Mouse (Mus musculus): ENCODE results near the gene Rab19. TPM values are rescaled to one million over a fixed set of nuclear protein-coding genes. Genes with fewer than 3 reads are reported as not detected.

Rab19 gene
- polyA plus RNA-seq, 1 experiment from 2014 or later = 6.9 TPM

DNA sequence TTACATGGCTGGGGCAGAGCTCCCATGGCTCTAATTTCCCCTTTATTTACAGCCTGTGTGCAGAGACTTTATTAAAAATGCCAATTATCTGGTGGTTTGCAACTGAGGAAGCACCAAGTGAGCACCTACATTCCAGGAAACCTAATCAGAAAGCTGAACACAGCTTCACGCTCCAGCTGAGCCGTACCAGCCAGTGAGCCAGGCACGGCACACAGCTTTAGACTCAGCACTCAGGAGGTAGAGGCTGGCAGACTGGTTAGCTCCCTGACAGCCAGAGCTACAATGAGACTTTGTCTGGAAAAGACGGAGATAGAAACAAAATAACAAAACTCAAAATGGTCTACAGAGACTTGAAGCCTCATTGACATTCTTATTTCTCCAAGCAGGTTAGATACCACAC lies 14.5 kb downstream of the Rab19 start:
- no peak overlapping the region for H3K9ac ChIP-seq (replicated peaks; ENCODE audit: low read depth)
- peaks cover 10% of the 10 kb centered on the region; the same call in 1 of the 2 replicates for H3K36me3 ChIP-seq (ENCODE audit: insufficient read depth, low read length)
- H3K4me1 ChIP-seq (ENCODE audit: insufficient read depth, low read depth, low read length) = no peaks in the 10 kb centered on the region
- TF ChIP-seq EP300 (IDR thresholded peaks at IDR 0.05) = no peak
- no peak for TF ChIP-seq CTCF (IDR thresholded peaks at IDR 0.05)
- ATAC-seq (no peak), DNase-seq (ENCODE audit: low spot score) (no peak)
- no peak overlapping the region for H3K4me3 ChIP-seq (ENCODE audit: low read depth, low read length)
- H3K4me2 ChIP-seq (replicated peaks; ENCODE audit: low read depth, low read length) = no peak overlapping the region
- no peaks in the 10 kb centered on the region for H3K27me3 ChIP-seq (replicated peaks; ENCODE audit: insufficient read depth, low read length)
- no peak overlapping the region for H3K27ac ChIP-seq (ENCODE audit: low read length)
- 78% methylated on average over 4 of the region's 4 CpGs for WGBS
- no peaks in the 10 kb centered on the region for H3K9me3 ChIP-seq (ENCODE audit: low read length)

GRCm38 (mm10) chr6:39395916-39396315 lies 14.9 kb downstream of the Rab19 start:
- no peak for DNase-seq (ENCODE audit: low spot score)
- TF ChIP-seq EP300 (IDR thresholded peaks at IDR 0.05) = no peak
- TF ChIP-seq CTCF (IDR thresholded peaks at IDR 0.05) = no peak
- no peak overlapping the region for H3K4me3 ChIP-seq (ENCODE audit: low read depth, low read length)
- H3K4me2 ChIP-seq (replicated peaks; ENCODE audit: low read depth, low read length) = no peak overlapping the region
- no peaks in the 10 kb centered on the region for H3K27me3 ChIP-seq (replicated peaks; ENCODE audit: insufficient read depth, low read length)
- peaks cover 10% of the 10 kb centered on the region; the same call in 1 of the 2 replicates for H3K36me3 ChIP-seq (ENCODE audit: insufficient read depth, low read length)
- H3K4me1 ChIP-seq (ENCODE audit: insufficient read depth, low read depth, low read length) = no peaks in the 10 kb centered on the region
- H3K27ac ChIP-seq (ENCODE audit: low read length) = no peak overlapping the region
- 60% methylated on average over 4 of the region's 4 CpGs for WGBS
- no peak for ATAC-seq
- no peaks in the 10 kb centered on the region for H3K9me3 ChIP-seq (ENCODE audit: low read length)
- H3K9ac ChIP-seq (replicated peaks; ENCODE audit: low read depth) = no peak overlapping the region

DNA sequence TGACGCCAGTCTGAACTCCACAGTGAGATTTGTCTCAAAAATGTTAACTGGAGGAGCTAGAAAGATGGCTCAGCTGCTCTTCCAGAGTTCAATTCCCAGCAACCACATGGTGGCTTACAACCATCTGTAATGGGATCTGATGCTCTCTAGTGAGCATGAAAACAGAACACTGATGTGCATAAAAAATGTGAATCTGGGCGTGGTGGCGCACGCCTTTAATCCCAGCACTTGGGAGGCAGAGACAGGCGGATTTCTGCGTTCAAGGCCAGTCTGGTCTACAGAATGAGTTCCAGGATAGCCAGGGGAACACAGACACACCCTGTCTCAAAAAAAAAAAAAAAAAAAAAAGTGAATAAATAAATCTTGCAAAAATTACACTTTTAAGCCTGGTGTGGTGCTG lies 16.1 kb downstream of the Rab19 start:
- WGBS = 93% methylated on average over 6 of the region's 6 CpGs
- H3K4me2 ChIP-seq (replicated peaks; ENCODE audit: low read depth, low read length) = no peak overlapping the region
- DNase-seq (ENCODE audit: low spot score) = no peak
- no peak for ATAC-seq
- H3K4me3 ChIP-seq (ENCODE audit: low read depth, low read length) = no peak overlapping the region
- TF ChIP-seq EP300 (IDR thresholded peaks at IDR 0.05) (no peak), CTCF (IDR thresholded peaks at IDR 0.05) (no peak)
- H3K9ac ChIP-seq (replicated peaks; ENCODE audit: low read depth) = no peak overlapping the region
- no peaks in the 10 kb centered on the region for H3K27me3 ChIP-seq (replicated peaks; ENCODE audit: insufficient read depth, low read length)
- no peaks in the 10 kb centered on the region for H3K9me3 ChIP-seq (ENCODE audit: low read length)
- no peaks in the 10 kb centered on the region for H3K4me1 ChIP-seq (ENCODE audit: insufficient read depth, low read depth, low read length)
- peaks cover 10% of the 10 kb centered on the region; the same call in 1 of the 2 replicates for H3K36me3 ChIP-seq (ENCODE audit: insufficient read depth, low read length)
- no peak overlapping the region for H3K27ac ChIP-seq (ENCODE audit: low read length)

- H3K9ac ChIP-seq (replicated peaks; ENCODE audit: low read depth) = no peak overlapping the region
- no peaks in the 10 kb centered on the region for H3K9me3 ChIP-seq (ENCODE audit: low read length)
- H3K27ac ChIP-seq (ENCODE audit: low read length) = no peak overlapping the region
- TF ChIP-seq EP300 (IDR thresholded peaks at IDR 0.05) (no peak), CTCF (IDR thresholded peaks at IDR 0.05) (no peak)
- H3K4me1 ChIP-seq (ENCODE audit: insufficient read depth, low read depth, low read length) = no peaks in the 10 kb centered on the region
- peaks cover 10% of the 10 kb centered on the region; the same call in 1 of the 2 replicates for H3K36me3 ChIP-seq (ENCODE audit: insufficient read depth, low read length)
- WGBS = 90% methylated on average over 9 of the region's 9 CpGs
- no peak overlapping the region for H3K4me2 ChIP-seq (replicated peaks; ENCODE audit: low read depth, low read length)
- no peak overlapping the region for H3K4me3 ChIP-seq (ENCODE audit: low read depth, low read length)
- no peaks in the 10 kb centered on the region for H3K27me3 ChIP-seq (replicated peaks; ENCODE audit: insufficient read depth, low read length)
- ATAC-seq (no peak), DNase-seq (ENCODE audit: low spot score) (no peak)
These were observed 17.4 kb downstream of the Rab19 start for GRCm38 (mm10) chr6:39398342-39398741.

- Histone ChIP-seq H3K4me2 (replicated peaks; ENCODE audit: low read depth, low read length) (no peak overlapping the region), H3K9ac (replicated peaks; ENCODE audit: low read depth) (no peak overlapping the region), H3K4me3 (ENCODE audit: low read depth, low read length) (no peak overlapping the region), H3K27me3 (replicated peaks; ENCODE audit: insufficient read depth, low read length) (no peaks in the 10 kb centered on the region), H3K27ac (ENCODE audit: low read length) (no peak overlapping the region), H3K9me3 (ENCODE audit: low read length) (no peaks in the 10 kb centered on the region), H3K36me3 (ENCODE audit: insufficient read depth, low read length) (peaks cover 16% of the 10 kb centered on the region; the same call in 1 of the 2 replicates), H3K4me1 (ENCODE audit: insufficient read depth, low read depth, low read length) (no peaks in the 10 kb centered on the region)
- TF ChIP-seq CTCF (IDR thresholded peaks at IDR 0.05) (peak; percentile 86), EP300 (IDR thresholded peaks at IDR 0.05) (no peak)
- ATAC-seq = peak; percentile 46; the same call in 1 of the 2 replicates
- peak; percentile 64 for DNase-seq (ENCODE audit: low spot score)
- 66% methylated on average over 7 of the region's 7 CpGs for WGBS
These were observed 19.4 kb downstream of the Rab19 start for GRCm38 (mm10) chr6:39400343-39400742.

DNA sequence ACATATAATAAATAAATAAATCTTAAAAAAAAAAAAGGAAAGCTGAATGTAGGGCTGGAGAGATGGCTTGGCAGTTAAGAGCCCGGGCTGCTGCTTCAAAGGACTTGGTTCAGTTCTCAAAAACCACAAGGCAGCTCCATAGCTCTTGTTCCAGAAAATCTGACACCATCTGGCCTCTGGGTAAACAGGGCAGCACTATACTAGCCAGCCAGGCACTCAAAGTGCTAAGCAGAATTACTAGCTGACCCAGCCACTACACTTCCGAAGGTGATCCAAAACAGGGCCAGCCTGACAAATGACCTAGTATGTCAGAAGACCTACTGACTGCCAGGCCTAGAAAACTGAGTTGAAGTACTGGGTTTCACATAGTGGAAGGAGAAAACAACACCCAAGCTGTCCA lies 22.2 kb downstream of the Rab19 start:
- ATAC-seq (no peak), DNase-seq (ENCODE audit: low spot score) (no peak)
- H3K4me3 ChIP-seq (ENCODE audit: low read depth, low read length) = no peak overlapping the region
- no peak overlapping the region for H3K4me2 ChIP-seq (replicated peaks; ENCODE audit: low read depth, low read length)
- H3K27me3 ChIP-seq (replicated peaks; ENCODE audit: insufficient read depth, low read length) = no peaks in the 10 kb centered on the region
- TF ChIP-seq CTCF (IDR thresholded peaks at IDR 0.05) (no peak), EP300 (IDR thresholded peaks at IDR 0.05) (no peak)
- no peaks in the 10 kb centered on the region for H3K9me3 ChIP-seq (ENCODE audit: low read length)
- H3K4me1 ChIP-seq (ENCODE audit: insufficient read depth, low read depth, low read length) = no peaks in the 10 kb centered on the region
- peaks cover 12% of the 10 kb centered on the region; the same call in 1 of the 2 replicates for H3K36me3 ChIP-seq (ENCODE audit: insufficient read depth, low read length)
- no peak overlapping the region for H3K9ac ChIP-seq (replicated peaks; ENCODE audit: low read depth)
- no peak overlapping the region for H3K27ac ChIP-seq (ENCODE audit: low read length)
- 56% methylated on average over 2 of the region's 2 CpGs for WGBS

- Histone ChIP-seq H3K9me3 (ENCODE audit: low read length) (no peaks in the 10 kb centered on the region), H3K36me3 (ENCODE audit: insufficient read depth, low read length) (0 out of 2 replicates have a peak, but pooled peaks cover 6% of the 10 kb centered on the region), H3K4me2 (replicated peaks; ENCODE audit: low read depth, low read length) (no peak overlapping the region), H3K27ac (ENCODE audit: low read length) (no peak overlapping the region), H3K4me3 (ENCODE audit: low read depth, low read length) (no peak overlapping the region), H3K4me1 (ENCODE audit: insufficient read depth, low read depth, low read length) (no peaks in the 10 kb centered on the region), H3K9ac (replicated peaks; ENCODE audit: low read depth) (no peak overlapping the region), H3K27me3 (replicated peaks; ENCODE audit: insufficient read depth, low read length) (no peaks in the 10 kb centered on the region)
- no peak for ATAC-seq
- 82% methylated on average over 5 of the region's 5 CpGs for WGBS
- TF ChIP-seq CTCF (IDR thresholded peaks at IDR 0.05) (no peak), EP300 (IDR thresholded peaks at IDR 0.05) (no peak)
- DNase-seq (ENCODE audit: low spot score) = no peak
These were observed 25.5 kb downstream of the Rab19 start for GRCm38 (mm10) chr6:39406480-39406879.
